Mouse (Mus musculus) spleen, embryonic (tissue): ENCODE data around the gene Rbck1.
"Not testable (repeated sequence)": the region's sequence is repeated elsewhere in the genome, so short reads cannot be mapped to it uniquely, and the experiment has no call there.

Experiments
- CTCF ChIA-PET: fragments of 350-600 bp; sonication (Branson Sonifier 250); formaldehyde crosslinking; loops from one replicate; lab custom pipeline; 2022; lab: Charles Lee

Rbck1 gene

DNA sequence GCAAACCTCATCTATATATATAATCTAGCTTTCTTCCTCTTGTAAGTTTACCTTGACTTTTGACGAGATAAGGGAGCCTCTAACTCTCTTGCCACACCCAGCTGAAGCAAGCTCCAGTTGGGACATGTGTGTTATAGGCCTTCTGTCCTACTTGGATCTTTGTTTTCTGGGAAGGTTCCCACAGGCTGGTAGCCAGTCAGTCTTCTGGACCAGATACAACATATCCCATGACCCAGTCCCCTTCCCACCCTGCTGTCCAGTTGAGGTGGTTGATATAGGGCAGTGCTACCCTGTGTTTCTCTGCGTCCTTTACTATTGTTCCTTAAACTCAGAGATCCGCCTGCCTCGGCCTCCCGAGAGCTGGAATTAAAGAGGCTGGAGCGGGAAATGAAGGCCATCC is 27.0 kb downstream of the Rbck1 start:
- CTCF ChIA-PET: interaction anchor here (0.6 kb wide), 1 partner anchor 75 kb away, joined by 6 read pairs; no protein-coding TSS in a partner anchor

DNA sequence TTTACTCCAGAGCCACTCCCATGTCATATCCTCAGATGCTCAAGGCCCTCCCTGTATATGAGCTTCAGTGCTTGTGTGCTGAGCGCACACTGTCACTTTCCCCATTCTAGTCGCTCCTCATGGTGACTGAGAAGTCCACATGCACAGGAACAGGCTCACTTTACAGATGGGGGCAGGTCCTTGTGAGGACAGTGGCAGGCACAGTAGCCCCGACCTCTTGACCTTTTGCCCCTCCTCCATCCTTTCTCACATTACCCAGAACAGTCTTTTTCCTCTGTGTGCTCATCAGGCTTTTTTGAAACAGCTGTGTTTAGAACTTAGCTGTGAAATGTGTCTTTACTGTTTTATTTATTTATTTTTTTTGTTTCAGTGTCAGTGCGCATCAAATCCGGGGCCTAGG is 28.7 kb downstream of the Rbck1 start:
- CTCF ChIA-PET: no interaction called here

GRCm38 (mm10) chr2:152302862-152303261 is 29.6 kb downstream of the Rbck1 start:
- CTCF ChIA-PET: no interaction called here

DNA sequence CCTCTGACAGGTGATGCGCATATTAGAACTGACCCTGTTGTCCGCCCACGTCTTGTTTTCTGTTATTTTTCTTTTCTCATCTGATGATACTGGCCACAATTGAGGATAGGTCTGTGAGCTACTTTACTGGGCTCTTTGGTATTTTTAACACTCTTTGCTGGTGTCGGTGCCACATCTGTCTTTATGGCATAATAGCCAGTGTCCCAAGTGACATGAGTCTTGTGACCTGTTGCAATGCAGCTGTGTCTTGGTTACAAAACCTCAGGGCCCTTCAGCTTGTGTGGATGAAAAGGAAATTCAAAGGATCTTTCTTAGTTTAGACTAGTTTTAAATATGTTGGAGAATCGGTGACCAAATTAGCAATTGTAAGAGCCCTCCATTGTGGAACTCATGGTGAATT is 37.9 kb downstream of the Rbck1 start:
- CTCF ChIA-PET: interaction anchor here (0.6 kb wide), 1 partner anchor 76 kb away, joined by 3 read pairs; no protein-coding TSS in a partner anchor

DNA sequence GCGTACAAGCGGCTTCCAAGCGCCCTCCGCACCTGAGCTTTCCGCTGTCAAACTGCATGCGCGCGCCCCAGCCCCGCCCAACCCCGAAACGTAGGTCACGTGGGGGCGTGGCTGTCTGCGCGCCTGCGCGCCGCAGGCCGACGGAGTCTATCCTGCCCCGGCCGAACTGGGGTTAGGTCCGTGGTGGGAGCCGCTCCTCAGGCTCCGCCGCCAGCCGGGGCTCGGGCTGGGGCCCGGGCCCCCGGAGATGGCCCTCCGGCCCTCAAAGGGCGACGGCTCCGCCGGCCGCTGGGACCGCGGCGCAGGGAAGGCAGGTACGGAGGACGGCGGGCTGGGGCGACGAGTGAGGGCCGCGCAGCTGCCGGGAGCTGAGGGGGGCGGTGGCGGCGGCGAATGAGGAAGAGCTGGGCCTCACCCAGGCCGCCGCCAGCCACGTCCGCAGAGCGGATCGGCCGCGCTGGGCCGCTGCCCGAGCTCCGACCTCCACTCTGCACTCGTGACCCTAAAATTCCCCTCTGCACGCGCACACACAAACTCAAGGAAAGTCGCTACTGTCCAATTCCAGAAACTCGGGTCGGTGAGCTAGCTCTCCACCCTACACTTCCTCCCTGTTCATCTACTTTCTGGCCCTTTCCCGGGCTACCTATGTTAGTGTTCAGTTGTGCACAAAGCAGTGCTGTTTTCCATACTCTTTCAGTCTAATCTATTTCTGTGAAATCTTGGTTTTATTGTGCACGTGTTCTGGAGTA is 38.6 kb downstream of the Rbck1 start, which contains the start of gene Tbc1d20:
Gene Tbc1d20, plus strand, starts transcription at position 102 of the 749 bp plus-strand sequence.
- CTCF ChIA-PET: interaction anchor here (0.6 kb wide), 1 partner anchor 77 kb away, joined by 3 read pairs; no protein-coding TSS in a partner anchor

DNA sequence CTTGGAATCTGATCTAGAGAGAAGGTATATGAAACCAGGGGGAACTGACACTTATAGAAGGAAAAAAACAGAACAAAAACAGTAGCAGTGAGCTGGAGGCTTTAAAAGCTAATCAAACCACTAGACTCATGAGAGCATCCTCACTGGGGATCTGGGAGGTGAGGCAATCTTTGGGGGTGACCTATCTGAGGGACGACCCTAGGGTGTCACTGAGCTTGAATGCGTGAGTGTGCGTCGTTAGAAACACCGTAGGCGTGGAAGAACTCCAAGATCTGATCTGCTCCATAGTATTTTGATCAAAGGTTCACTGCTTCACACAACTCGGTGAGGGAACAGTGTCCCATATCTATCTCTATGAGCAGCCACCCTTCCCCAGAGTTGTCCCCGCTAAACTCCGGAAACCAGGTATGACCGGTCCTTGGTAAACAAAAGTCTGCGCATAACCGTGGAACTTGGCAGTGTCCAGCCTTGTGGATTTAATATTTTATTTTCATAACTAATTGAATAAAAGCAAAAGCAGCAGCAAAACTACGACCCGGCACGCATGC is 39.2 kb downstream of the Rbck1 start:
- CTCF ChIA-PET: no interaction called here

DNA sequence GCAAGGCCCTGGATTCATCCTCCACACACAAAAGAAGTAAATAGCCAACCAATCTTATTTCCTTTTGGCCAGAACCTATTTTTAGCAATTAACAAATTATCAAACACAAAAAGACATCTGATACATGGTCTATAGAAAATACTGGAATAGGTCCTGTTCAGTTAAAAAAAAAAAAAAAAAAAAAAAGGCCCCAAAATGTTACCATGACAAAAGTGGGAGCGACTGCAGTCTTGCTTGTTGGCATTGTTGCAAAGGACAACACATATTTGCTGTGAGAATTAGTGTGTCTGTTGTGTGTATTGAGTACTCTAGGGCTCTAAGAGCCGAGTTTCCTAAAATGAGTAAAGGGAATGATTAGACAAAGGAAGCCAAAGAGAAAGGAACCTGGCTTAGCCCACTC is 40.0 kb downstream of the Rbck1 start:
- CTCF ChIA-PET: no interaction called here

DNA sequence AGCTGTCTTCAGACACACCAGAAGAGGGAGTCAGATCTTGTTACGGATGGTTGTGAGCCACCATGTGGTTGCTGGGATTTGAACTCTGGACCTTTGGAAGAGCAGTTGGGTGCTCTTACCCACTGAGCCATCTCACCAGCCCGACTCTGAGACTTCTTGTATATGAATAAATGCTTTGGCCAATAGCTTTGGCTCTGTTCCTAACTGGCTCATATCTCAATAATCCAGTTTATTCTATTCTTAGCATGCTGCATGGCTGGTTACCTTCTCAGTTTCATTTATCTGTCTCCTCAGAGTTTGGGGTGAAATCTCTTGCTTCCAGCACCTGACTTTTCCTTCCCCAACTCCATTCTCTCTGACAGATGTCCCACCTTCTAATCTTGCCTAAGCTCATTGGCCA is 42.8 kb downstream of the Rbck1 start:
- CTCF ChIA-PET: not testable (repeated sequence)

GRCm38 (mm10) chr2:152288046-152288445 is 44.4 kb downstream of the Rbck1 start:
- CTCF ChIA-PET: interaction anchor here (0.7 kb wide), 1 partner anchor 41 kb away, joined by 7 read pairs; no protein-coding TSS in a partner anchor

DNA sequence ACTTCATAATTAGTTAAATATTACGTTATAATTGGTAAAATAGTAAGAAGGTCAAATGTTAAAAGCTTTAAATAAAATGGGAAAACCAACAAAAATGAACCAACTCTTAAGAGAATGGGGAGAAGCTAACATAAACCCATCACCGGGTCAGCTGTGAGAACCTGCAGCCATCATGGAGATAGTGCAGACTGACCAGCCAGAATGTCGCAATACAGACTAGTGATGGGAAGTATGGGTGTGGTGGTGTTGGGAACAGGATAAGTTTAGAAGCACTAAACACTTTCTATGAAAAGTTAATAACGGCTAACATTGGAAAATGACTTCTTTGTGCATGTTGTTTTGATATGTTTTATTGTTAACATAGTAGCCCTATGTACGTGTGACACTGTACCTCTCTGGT is 44.9 kb downstream of the Rbck1 start:
- CTCF ChIA-PET: no interaction called here

DNA sequence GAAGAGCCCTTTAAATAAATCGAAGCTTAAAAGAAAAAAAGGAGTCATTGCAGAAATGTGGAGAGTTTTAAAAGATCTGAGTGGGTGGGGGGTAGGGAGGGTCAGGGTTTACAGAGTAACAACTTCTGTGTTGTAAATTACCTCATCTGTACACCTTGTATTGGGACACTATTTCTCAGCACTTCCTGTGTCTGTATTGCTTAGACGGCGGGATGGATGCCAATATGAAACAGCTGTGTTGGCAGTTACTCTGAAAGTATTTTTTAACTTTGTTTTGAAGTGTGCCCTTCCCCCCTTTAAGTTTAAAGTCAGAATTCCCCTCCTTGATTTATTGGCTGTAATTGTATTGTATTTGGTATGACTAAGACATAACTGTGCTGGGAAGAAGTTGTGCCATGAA is 51.0 kb downstream of the Rbck1 start:
- CTCF ChIA-PET: no interaction called here

DNA sequence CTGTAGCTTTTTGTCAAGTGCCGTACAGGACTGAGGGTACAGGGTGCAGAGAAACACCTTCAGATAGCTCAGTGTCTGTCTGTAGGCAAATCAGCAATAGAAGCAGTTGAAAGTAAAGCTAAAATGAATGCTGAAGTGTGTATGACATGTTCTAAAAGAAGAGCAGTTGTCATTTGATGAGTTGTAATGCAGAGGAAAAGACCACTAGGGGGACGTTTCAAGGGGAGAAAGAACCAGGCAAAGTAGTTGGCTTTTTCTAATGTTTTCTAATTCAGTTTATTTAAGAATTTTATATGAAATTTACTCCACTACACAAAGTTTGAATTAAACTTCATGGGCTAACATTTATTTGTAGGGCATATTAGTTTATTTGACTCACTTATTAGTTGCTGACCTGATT is 58.8 kb downstream of the Rbck1 start:
- CTCF ChIA-PET: no interaction called here
